Mouse (Mus musculus) embryonic fibroblast, embryonic 13.5 days (primary cell): ENCODE measurements around the gene Aak1. TPM values are rescaled to one million over a fixed set of nuclear protein-coding genes. Genes with fewer than 3 reads are reported as not detected.
A peak's percentile ranks its signal among the peaks of the same experiment; 100 is the strongest.

Source experiments
- H3K27ac ChIP-seq: 2 replicates; pipeline ENCODE4 v1.5.1; 2012; ENCODE audit warnings: low read length, control low read depth, inconsistent platforms; ENCODE audit not compliant: insufficient read depth
- H3K4me1 ChIP-seq: 2 replicates; pipeline ENCODE4 v1.6.1; 2011; ENCODE audit warnings: low read length; ENCODE audit not compliant: control insufficient read depth, insufficient read depth
- H3K4me3 ChIP-seq: 2 replicates; pipeline ENCODE4 v1.5.1; 2011; ENCODE audit warnings: mild to moderate bottlenecking, control low read depth, low read length; ENCODE audit not compliant: insufficient read depth
- CTCF ChIP-seq: IDR thresholded peaks from 2 replicates; pipeline ENCODE4 v1.5.1; 2011; ENCODE audit warnings: mild to moderate bottlenecking, control low read depth, low read length, moderate library complexity, borderline replicate concordance; ENCODE audit not compliant: insufficient read depth
- POLR2A ChIP-seq: IDR thresholded peaks from 2 replicates; pipeline ENCODE4 v1.6.1; 2011; ENCODE audit warnings: low read depth, mild to moderate bottlenecking, control low read depth, low read length, moderate library complexity
- polyA plus RNA-seq: library from polyadenylated mRNA; stranded (reverse); fragments of >200 nt; gene quantifications from 2 replicates; pipeline ENCODE4 v1.2.4, GENCODE M21; 2011; ENCODE audit warnings: low read depth; ENCODE audit not compliant: missing spikeins, insufficient read length

The Aak1 gene
- polyA plus RNA-seq, 1 experiment, result 73.3 TPM

DNA sequence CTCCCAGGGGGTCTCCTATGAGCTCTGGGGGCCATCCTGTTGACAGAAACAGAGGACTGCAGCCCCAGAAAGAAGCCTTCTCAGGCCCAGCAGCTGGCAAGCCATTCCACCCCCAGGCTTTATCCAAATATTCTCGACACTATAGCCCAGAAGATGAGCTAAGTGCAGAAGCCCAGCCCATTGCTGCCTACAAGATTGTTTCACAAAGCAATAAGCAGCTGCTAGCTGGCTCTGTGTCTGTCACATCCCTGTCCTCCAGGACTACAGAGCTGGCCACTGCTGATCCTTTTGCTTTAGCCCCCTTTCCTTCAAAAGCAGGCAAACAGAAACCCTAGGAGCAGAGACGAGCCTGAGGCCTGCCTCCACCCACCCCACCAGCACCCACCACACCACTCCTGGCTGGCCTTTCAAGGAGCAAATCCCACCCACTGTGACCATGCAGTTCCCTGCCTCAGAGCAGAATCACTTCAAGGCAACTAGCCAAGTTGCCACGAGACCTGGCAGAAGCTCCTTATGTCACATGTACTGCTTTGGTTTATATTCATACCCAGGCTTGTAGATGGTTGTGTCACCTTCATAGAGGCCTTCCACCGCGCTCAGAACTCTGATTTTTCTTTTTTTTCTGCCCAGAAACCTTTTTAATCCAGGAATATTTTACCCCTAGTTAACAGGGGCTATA is 147.5 kb downstream of the Aak1 start:
- TF ChIP-seq POLR2A (no peak), CTCF (no peak)
- Histone ChIP-seq H3K4me1 (peaks cover 2% of the 10 kb centered on the region; the same call in 1 of the 2 replicates), H3K27ac (no peak overlapping the region), H3K4me3 (no peak overlapping the region)

DNA sequence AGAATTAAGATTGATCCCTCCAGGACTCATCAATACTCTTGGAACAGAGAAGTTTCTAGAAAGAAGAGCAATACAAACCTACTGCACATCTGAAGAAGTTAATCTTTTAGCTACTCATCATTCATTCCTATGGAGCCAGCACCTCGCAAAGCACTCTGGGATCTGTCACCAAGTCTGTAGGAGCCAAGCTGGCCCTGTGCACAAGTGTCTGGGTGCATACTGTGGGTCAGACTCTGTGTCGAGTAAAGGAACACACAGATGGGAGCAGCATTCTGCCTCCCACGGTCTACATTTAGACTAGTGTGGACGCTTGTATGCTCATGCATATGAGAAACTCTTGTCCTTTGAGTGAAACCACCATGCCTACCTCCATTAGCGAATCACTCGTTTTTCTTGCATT is 148.0 kb downstream of the Aak1 start:
- no peak overlapping the region for H3K27ac ChIP-seq
- H3K4me3 ChIP-seq, result no peak overlapping the region
- TF ChIP-seq CTCF, result no peak
- H3K4me1 ChIP-seq, result peaks cover 8% of the 10 kb centered on the region; the same call in 1 of the 2 replicates

DNA sequence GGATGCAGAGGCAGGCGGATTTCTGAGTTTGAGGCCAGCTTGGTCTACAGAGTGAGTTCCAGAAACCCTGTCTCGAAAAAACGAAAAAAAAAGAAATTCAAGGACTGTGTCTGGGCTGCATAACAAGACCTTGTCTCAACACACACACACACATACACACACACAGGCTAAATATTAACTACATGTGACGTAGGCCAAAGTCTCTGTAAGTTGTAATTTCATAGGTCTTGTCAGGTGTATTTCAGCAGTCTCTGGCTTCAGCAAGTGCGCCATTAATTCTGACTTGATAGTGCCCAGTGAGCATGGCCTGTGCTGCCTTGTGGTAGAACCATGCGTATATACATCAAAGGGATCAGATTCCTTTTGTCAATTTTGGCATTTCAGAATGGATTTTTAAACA is 152.7 kb downstream of the Aak1 start:
- TF ChIP-seq CTCF (no peak), POLR2A (no peak)
- peak overlapping the region; percentile 74 for H3K27ac ChIP-seq
- H3K4me1 ChIP-seq, result peaks cover 28% of the 10 kb centered on the region
- H3K4me3 ChIP-seq, result no peak overlapping the region

DNA sequence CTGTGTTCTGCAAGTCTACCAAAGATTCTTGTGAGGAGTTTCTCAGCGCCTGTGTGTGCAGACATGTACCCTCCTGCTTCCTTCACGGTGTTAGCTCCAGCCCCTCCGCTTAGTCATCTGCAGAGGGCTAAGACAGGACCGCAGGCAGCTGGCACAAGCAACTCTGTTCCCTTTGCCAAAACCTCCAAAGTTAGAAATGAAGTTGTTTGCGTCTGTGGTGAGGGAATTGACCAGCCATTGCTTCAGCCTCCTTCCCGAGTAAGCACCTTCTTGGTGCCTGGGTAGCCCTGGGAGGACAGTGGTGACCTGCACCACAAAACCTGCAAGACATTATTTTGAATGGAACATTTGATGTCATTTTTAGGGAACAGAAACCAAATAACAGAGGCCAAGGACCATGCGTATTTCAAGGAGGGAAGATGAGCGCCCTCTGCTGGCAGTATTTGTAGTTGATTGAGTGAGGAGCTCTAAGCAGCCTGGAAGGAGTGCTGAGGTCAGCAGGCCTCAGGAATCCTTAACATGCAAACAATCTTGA is 153.3 kb downstream of the Aak1 start:
- Histone ChIP-seq H3K4me1 (peaks cover 28% of the 10 kb centered on the region), H3K27ac (peak overlapping the region; percentile 74), H3K4me3 (no peak overlapping the region)
- no peak for TF ChIP-seq POLR2A
- TF ChIP-seq CTCF, result peak; percentile 41; the same call in 1 of the 2 replicates

DNA sequence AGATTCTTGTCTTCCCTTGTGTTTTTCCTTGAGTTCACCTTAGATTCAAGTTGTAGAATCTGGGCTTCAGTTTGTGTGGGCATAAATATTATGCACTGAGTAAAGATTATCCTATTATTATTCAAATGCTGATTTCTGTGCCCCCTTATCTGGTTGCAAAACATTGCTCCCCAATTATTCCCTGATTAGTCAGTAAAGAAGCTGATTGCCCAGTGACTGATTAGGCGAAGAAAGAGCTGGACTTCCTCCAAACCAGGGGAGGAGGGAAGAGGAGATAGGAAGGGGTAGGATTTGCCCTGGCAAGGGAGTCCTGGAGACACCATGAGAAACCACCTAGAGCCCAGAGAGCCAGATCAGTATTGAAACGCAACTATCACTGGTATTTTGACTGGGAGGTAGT is 154.8 kb downstream of the Aak1 start:
- Histone ChIP-seq H3K27ac (peak overlapping the region; percentile 74; the same call in 1 of the 2 replicates), H3K4me3 (no peak overlapping the region), H3K4me1 (peaks cover 28% of the 10 kb centered on the region)
- TF ChIP-seq CTCF (no peak), POLR2A (no peak)

DNA sequence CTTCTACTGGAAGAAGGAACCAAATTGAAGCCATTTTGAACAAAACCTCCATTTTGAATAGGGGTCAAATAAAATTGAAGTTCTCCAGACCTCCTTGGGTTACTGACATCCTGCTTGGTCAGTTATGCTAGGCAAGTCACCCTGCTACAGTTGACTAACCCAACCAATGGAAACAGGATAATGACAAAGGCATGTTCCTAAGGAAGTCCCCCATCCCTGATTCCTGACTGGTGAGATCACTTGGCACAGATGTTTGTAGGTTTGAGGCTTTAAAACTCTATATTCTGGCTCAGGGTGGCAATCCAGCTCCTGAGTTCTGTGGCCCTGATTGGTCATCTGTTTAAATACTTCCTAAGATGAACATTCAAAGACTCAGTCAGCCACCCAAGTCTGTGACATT is 156.3 kb downstream of the Aak1 start:
- TF ChIP-seq CTCF (no peak), POLR2A (no peak)
- H3K4me3 ChIP-seq, result no peak overlapping the region
- peaks cover 28% of the 10 kb centered on the region for H3K4me1 ChIP-seq
- peak overlapping the region; percentile 79 for H3K27ac ChIP-seq

DNA sequence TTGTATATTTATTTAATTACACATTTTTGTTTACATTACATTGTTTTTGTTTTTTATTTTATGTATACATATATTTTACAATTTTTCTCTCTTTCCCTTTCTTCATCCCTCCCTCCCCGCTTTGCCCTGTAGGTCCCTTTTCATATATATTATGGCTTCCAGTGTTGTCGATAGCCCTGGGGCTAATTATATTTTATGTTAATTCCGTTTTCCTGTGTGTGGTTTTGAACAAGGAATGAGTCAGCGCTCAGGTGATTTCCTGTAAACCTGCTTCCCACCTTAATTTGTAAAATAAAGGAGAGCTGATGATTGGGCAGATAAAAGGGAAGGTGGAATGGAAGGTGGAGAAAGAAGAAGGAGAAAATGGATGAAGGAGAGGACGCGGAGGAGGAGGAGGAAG is 159.6 kb downstream of the Aak1 start, which contains the start of gene Nfu1:
Gene Nfu1, plus strand, starts transcription at position 350 of the 400 bp plus-strand sequence.
- TF ChIP-seq POLR2A, result no peak
- TF ChIP-seq CTCF, result no peak
- Histone ChIP-seq H3K27ac (peak within 1 kb of the TSS; percentile 38), H3K4me1 (peaks cover 11% of the 10 kb centered on the region), H3K4me3 (peak within 1 kb of the TSS; percentile 94)

DNA sequence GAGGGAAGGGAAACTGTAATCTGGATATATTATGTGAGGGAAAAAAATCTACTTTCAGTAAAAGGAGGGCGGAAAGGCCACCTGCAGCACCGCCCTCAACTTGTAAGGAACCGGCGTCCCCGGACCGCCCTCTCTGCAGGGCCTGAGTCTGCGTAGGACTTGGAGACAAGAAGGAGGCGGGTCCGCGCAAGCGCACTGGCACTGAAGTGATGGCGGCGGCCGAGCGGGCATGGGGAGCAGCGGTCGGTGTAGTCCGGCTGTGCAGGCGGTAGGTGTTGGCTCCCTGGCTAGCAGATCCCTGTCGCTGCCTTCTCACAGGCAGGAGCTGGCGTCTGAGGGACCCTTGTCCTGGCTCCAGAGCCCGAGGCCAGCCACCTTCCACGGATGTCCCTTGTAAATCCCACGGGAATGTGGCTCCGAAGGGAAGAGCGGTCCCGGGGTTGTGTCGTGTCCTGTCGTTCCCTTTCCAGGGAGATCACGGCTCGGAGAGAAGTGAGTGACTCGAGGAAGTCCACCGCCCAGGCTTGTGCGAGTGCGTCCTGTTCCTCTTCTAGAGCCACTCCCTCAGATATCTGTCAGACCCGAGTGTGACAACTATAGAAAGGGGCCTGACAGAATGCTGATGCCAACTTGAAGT is 160.5 kb downstream of the Aak1 start:
- TF ChIP-seq CTCF, result no peak
- TF ChIP-seq POLR2A, result peak; percentile 98
- H3K4me1 ChIP-seq, result peaks cover 10% of the 10 kb centered on the region
- H3K4me3 ChIP-seq, result peak overlapping the region; percentile 94
- peak overlapping the region; percentile 38 for H3K27ac ChIP-seq

DNA sequence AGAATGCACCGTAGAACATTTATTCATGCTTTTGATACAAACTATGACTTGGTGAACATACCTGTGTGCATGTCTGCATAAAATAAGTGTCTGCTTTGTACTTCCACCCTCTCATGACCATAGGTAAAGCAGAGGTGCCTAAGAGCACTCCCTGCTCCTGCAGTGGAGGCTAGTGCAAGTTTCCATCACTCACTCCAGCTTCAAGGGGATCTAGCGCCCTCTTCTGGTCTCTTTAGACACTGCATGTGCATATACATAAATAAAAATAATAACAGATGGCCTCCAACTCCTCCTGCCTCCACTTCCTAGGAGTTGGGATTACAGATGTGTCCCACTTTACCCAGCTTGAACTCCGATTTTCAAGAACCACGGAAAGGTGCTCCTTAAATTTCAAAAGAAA is 167.6 kb downstream of the Aak1 start:
- TF ChIP-seq POLR2A (no peak), CTCF (peak; percentile 49; the same call in 1 of the 2 replicates)
- Histone ChIP-seq H3K4me1 (no peaks in the 10 kb centered on the region), H3K27ac (no peak overlapping the region), H3K4me3 (no peak overlapping the region)

DNA sequence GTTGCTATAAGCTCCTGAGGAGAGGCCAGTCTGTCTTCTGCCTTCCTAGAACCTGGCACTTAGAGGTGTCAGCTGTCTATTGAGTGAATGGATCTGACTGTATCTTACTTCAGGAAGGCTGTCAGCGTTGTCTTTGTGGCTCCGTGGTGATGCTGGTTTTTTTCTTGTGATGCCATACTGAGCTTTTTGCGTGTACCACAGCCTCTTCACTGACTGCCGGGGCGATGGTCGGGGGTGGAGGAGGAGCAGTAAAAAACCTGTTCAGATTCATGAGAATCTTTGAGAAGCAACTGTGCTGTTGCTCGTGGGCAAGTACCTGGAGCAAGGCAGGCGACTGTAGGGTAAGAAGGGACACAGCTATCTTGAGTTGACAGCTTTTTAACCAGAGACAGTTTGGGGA is 169.6 kb downstream of the Aak1 start:
- no peaks in the 10 kb centered on the region for H3K4me1 ChIP-seq
- no peak overlapping the region for H3K27ac ChIP-seq
- no peak overlapping the region for H3K4me3 ChIP-seq
- TF ChIP-seq POLR2A (no peak), CTCF (no peak)
